Mouse (Mus musculus): ENCODE measurements around the gene 1700093K21Rik. TPM values are rescaled to one million over a fixed set of nuclear protein-coding genes. Genes with fewer than 3 reads are reported as not detected.

Gene 1700093K21Rik
- not detected for total RNA-seq (2023)

GRCm38 (mm10) chr11:23520473-23521205, at the start of gene 1700093K21Rik:
1700093K21Rik (minus strand) TSS chr11:23521155.

GRCm38 (mm10) chr11:23497718-23498509, 23.0 kb downstream of the 1700093K21Rik start, which contains the start of gene Ahsa2:
Ahsa2 (minus strand) TSS chr11:23498030.

Other genes starting within 250 kb of the 1700093K21Rik start
- 10 to 100 TPM; 56.9 to 60.2 TPM for gene Usp34, start 214.3 kb downstream of the 1700093K21Rik start, total RNA-seq (2023)
- gene Ahsa2, start 23.1 kb downstream of the 1700093K21Rik start, total RNA-seq (2023), result 10 to 100 TPM; 36.5 to 43.5 TPM
- gene 0610010F05Rik, start 112.5 kb upstream of the 1700093K21Rik start, total RNA-seq (2023), result 10 to 100 TPM; 11.8 to 13.1 TPM
- 10 to 100 TPM; 22.1 to 22.3 TPM for gene Pus10, start 144.5 kb upstream of the 1700093K21Rik start, total RNA-seq (2023)
- gene Pex13, start 144.8 kb upstream of the 1700093K21Rik start, total RNA-seq (2023), result 10 to 100 TPM; 21.1 to 23.2 TPM
- 100 to 1,000 TPM; 189 to 230 TPM for gene Rel, start 249.8 kb upstream of the 1700093K21Rik start, total RNA-seq (2023)